13 mouse cellular contexts compared by ENCODE assay signal in genomic region chr19:46639496-46639895, GRCm38 (mm10). TPM values are rescaled to one million over a fixed set of nuclear protein-coding genes. Genes with fewer than 3 reads are reported as not detected.
A peak's percentile ranks its signal among the peaks of the same experiment; 100 is the strongest.
DNase-seq lines count a peak whose midpoint lies in the region; ATAC-seq and TF ChIP-seq lines count a peak whose summit lies in the region.
"Had no signal": no experiment of that assay in that cellular context is flagged by ENCODE, and none has a peak within 500 bp of the region (broad histone marks: within the 10 kb centered on the region; RNA-seq: fewer than 3 reads in every experiment).

No protein-coding gene starts in this region.

- no peak overlapping the region for H3K9ac ChIP-seq in heart, embryonic 11.5 days (ENCODE audit: low read depth, low read length)
- H3K9ac ChIP-seq in lung, embryonic 15.5 days: no peak overlapping the region
- no peak overlapping the region for H3K9ac ChIP-seq in heart, postnatal 0 days (replicated peaks; ENCODE audit: low read depth, low read length)
- H3K9ac ChIP-seq in limb, embryonic 15.5 days: no peak overlapping the region
- H3K9ac ChIP-seq: forebrain, embryonic 13.5 days had no signal

- TF ChIP-seq EP300 in heart, postnatal 0 days (IDR thresholded peaks at IDR 0.05; ENCODE audit: low read depth): no peak

- no peak for DNase-seq in heart, adult 18-20 months
- DNase-seq in lung, postnatal 25 days (ENCODE audit: low spot score): no peak
- no peak for DNase-seq in heart, postnatal 0 days (ENCODE audit: low spot score)
- DNase-seq in urinary bladder, postnatal 4 days (ENCODE audit: low spot score in 2 of 2): no peak
- no peak for DNase-seq in retina, postnatal 1 day
- DNase-seq: embryo, embryonic 11 days had no signal

- H3K4me3 ChIP-seq in heart, embryonic 11.5 days (ENCODE audit: low read depth, low read length): no peak overlapping the region
- no peak overlapping the region for H3K4me3 ChIP-seq in lung, embryonic 15.5 days
- H3K4me3 ChIP-seq in heart, postnatal 0 days (ENCODE audit: low read depth, low read length): no peak overlapping the region
- no peak overlapping the region for H3K4me3 ChIP-seq in limb, embryonic 15.5 days
- H3K4me3 ChIP-seq: forebrain, embryonic 13.5 days; left cerebral cortex, adult 2 months had no signal

- no peak overlapping the region for H3K4me2 ChIP-seq in heart, embryonic 11.5 days
- H3K4me2 ChIP-seq in lung, embryonic 15.5 days: no peak overlapping the region
- H3K4me2 ChIP-seq in heart, postnatal 0 days (ENCODE audit: low read depth, low read length): peak overlapping the region; percentile 14; the same call in 1 of the 2 replicates
- no peak overlapping the region for H3K4me2 ChIP-seq in limb, embryonic 15.5 days
- H3K4me2 ChIP-seq: forebrain, embryonic 13.5 days had no signal

- peaks cover 83% of the 10 kb centered on the region for H3K4me1 ChIP-seq in heart, embryonic 11.5 days (ENCODE audit: control insufficient read depth, insufficient read depth, low read length)
- peaks cover 69% of the 10 kb centered on the region for H3K4me1 ChIP-seq in lung, embryonic 15.5 days
- peaks cover 71% of the 10 kb centered on the region for H3K4me1 ChIP-seq in heart, postnatal 0 days (ENCODE audit: control insufficient read depth, insufficient read depth)
- peaks cover 74% of the 10 kb centered on the region for H3K4me1 ChIP-seq in limb, embryonic 15.5 days

- H3K36me3 ChIP-seq in heart, embryonic 11.5 days (ENCODE audit: control insufficient read depth, insufficient read depth, low read length): peaks cover 2% of the 10 kb centered on the region; the same call in 1 of the 2 replicates
- peaks cover 14% of the 10 kb centered on the region; the same call in 1 of the 2 replicates for H3K36me3 ChIP-seq in lung, embryonic 15.5 days
- peaks cover 20% of the 10 kb centered on the region for H3K36me3 ChIP-seq in heart, postnatal 0 days (replicated peaks; ENCODE audit: control insufficient read depth, insufficient read depth, low read length)
- H3K36me3 ChIP-seq in limb, embryonic 15.5 days: peaks cover 6% of the 10 kb centered on the region; the same call in 1 of the 2 replicates

- peak overlapping the region; percentile 22; the same call in 1 of the 2 replicates for H3K27ac ChIP-seq in heart, embryonic 11.5 days (ENCODE audit: low read depth, low read length)
- peak overlapping the region; percentile 20 for H3K27ac ChIP-seq in lung, embryonic 15.5 days
- peak overlapping the region; percentile 67 for H3K27ac ChIP-seq in heart, postnatal 0 days (ENCODE audit: low read depth)
- H3K27ac ChIP-seq in limb, embryonic 15.5 days: peak overlapping the region; percentile 77
- H3K27ac ChIP-seq: forebrain, embryonic 13.5 days; left cerebral cortex, adult 2 months had no signal

- no peaks in the 10 kb centered on the region for H3K9me3 ChIP-seq in heart, embryonic 11.5 days (replicated peaks; ENCODE audit: control insufficient read depth, low read length)
- H3K9me3 ChIP-seq in lung, embryonic 15.5 days: no peaks in the 10 kb centered on the region
- no peaks in the 10 kb centered on the region for H3K9me3 ChIP-seq in heart, postnatal 0 days (replicated peaks; ENCODE audit: control insufficient read depth, low read length)
- no peaks in the 10 kb centered on the region for H3K9me3 ChIP-seq in limb, embryonic 15.5 days
- H3K9me3 ChIP-seq: forebrain, embryonic 13.5 days had no signal

- no peak for ATAC-seq in heart, embryonic 11.5 days (replicated peaks; ENCODE audit: insufficient number of reproducible peaks, low FRiP score, low TSS enrichment)
- ATAC-seq in lung, embryonic 15.5 days (ENCODE audit: borderline replicate concordance, extremely low read depth, low FRiP score, low TSS enrichment): no peak
- ATAC-seq in heart, postnatal 0 days (ENCODE audit: insufficient read depth, low read depth): no peak
- ATAC-seq in limb, embryonic 15.5 days (ENCODE audit: insufficient number of reproducible peaks, low FRiP score, low TSS enrichment, low read depth): no peak
- ATAC-seq: forebrain, embryonic 13.5 days; inflammation-experienced regulatory T-cells, adult 6 months had no signal

- H3K27me3 ChIP-seq in heart, embryonic 11.5 days (ENCODE audit: control insufficient read depth, insufficient read depth, low read length): no peaks in the 10 kb centered on the region
- H3K27me3 ChIP-seq in lung, embryonic 15.5 days: no peaks in the 10 kb centered on the region
- no peaks in the 10 kb centered on the region for H3K27me3 ChIP-seq in heart, postnatal 0 days (ENCODE audit: control insufficient read depth, insufficient read depth, low read length)
- H3K27me3 ChIP-seq in limb, embryonic 15.5 days: no peaks in the 10 kb centered on the region
- H3K27me3 ChIP-seq: forebrain, embryonic 13.5 days had no signal

- 0 out of 2 replicates have a peak, but pooled peaks have one; percentile 5 for TF ChIP-seq CTCF in heart, postnatal 0 days (IDR thresholded peaks at IDR 0.05; ENCODE audit: low read depth)

- WGBS in heart, embryonic 11.5 days (ENCODE audit: insufficient replicate concordance): 84% methylated on average over 14 of the region's 14 CpGs
- 77% methylated on average over 14 of the region's 14 CpGs for WGBS in lung, embryonic 15.5 days
- WGBS in heart, postnatal 0 days: 69% methylated on average over 14 of the region's 14 CpGs
- 34% methylated on average over 14 of the region's 14 CpGs for WGBS in limb, embryonic 15.5 days

RNA-seq across cellular contexts. Expression of gene Cyp17a1, which starts 33.5 kb away (rescaled TPM):
- 0.97 and 1.1 TPM in 2 replicates for polyA plus RNA-seq in heart, embryonic 11.5 days (2014; fragmentation: Nextera tagmentation; extraction: Ambion mirVana)
- total RNA-seq in heart, adult 18-20 months (2021): not detected
- polyA plus RNA-seq in lung, embryonic 15.5 days (2015; fragmentation: Nextera tagmentation; extraction: Ambion mirVana): 0.10 TPM in 1 of 2 replicates, not detected in the other
- total RNA-seq in heart, postnatal 0 days (2014; rRNA removed; ENCODE audit: low replicate concordance): 0.08 and 3.9 TPM in 2 replicates
- polyA plus RNA-seq in heart, postnatal 0 days (2015; fragmentation: Nextera tagmentation; extraction: Ambion mirVana): 0.68 and 0.88 TPM in 2 replicates
- polyA plus RNA-seq in limb, embryonic 15.5 days (2015; fragmentation: Nextera tagmentation; extraction: Ambion mirVana): 1.9 and 2.7 TPM in 2 replicates
- total RNA-seq: left cerebral cortex, adult 2 months; megakaryocyte-erythroid progenitor cell, adult 5-6 weeks had no signal
- polyA plus RNA-seq: forebrain, embryonic 13.5 days had no signal

RNA-seq across cellular contexts. Expression of gene Wbp1l, which starts 40.6 kb away (rescaled TPM):
- polyA plus RNA-seq in heart, embryonic 11.5 days (2014; fragmentation: Nextera tagmentation; extraction: Ambion mirVana): 41.5 and 45.9 TPM in 2 replicates
- total RNA-seq in heart, adult 18-20 months (2021): 10 to 100 TPM; 46.9 to 60.7 TPM
- 44.0 and 48.0 TPM in 2 replicates for polyA plus RNA-seq in lung, embryonic 15.5 days (2015; fragmentation: Nextera tagmentation; extraction: Ambion mirVana)
- 72.8 and 89.7 TPM in 2 replicates for total RNA-seq in heart, postnatal 0 days (2014; rRNA removed; ENCODE audit: low replicate concordance)
- polyA plus RNA-seq in heart, postnatal 0 days (2015; fragmentation: Nextera tagmentation; extraction: Ambion mirVana): 34.4 and 36.4 TPM in 2 replicates
- 53.4 and 59.3 TPM in 2 replicates for polyA plus RNA-seq in limb, embryonic 15.5 days (2015; fragmentation: Nextera tagmentation; extraction: Ambion mirVana)

RNA-seq across cellular contexts. Expression of gene Borcs7, which starts 50.2 kb away (rescaled TPM):
- 14.7 and 16.5 TPM in 2 replicates for polyA plus RNA-seq in heart, embryonic 11.5 days (2014; fragmentation: Nextera tagmentation; extraction: Ambion mirVana)
- total RNA-seq in heart, adult 18-20 months (2021): 1 to 10 TPM; 7.5 to 8.8 TPM
- 15.5 and 16.2 TPM in 2 replicates for polyA plus RNA-seq in lung, embryonic 15.5 days (2015; fragmentation: Nextera tagmentation; extraction: Ambion mirVana)
- 2.4 and 9.0 TPM in 2 replicates for total RNA-seq in heart, postnatal 0 days (2014; rRNA removed; ENCODE audit: low replicate concordance)
- 18.7 and 22.2 TPM in 2 replicates for polyA plus RNA-seq in heart, postnatal 0 days (2015; fragmentation: Nextera tagmentation; extraction: Ambion mirVana)
- 13.5 and 14.3 TPM in 2 replicates for polyA plus RNA-seq in limb, embryonic 15.5 days (2015; fragmentation: Nextera tagmentation; extraction: Ambion mirVana)

Comparison
In these comparisons a context has a peak if more than half of its experiments do, and no peak if none do; other contexts are left out.
1. H3K27ac ChIP-seq: peak in every context shown above with its lines; median percentile 77 in limb, embryonic 15.5 days; 67 in heart, postnatal 0 days; 22 in heart, embryonic 11.5 days; 20 in lung, embryonic 15.5 days.